Comparison of ENCODE assay signal across 8 mouse cellular contexts in genomic region chr4:24897351-24897750, GRCm38 (mm10). TPM values are rescaled to one million over a fixed set of nuclear protein-coding genes. Genes with fewer than 3 reads are reported as not detected.
A peak's percentile ranks its signal among the peaks of the same experiment; 100 is the strongest.
DNase-seq lines count a peak whose midpoint lies in the region; ATAC-seq lines count a peak whose summit lies in the region.

No protein-coding gene starts in this region.

- peaks cover 10% of the 10 kb centered on the region for H3K4me1 ChIP-seq in embryonic facial prominence, embryonic 15.5 days
- peaks cover 10% of the 10 kb centered on the region for H3K4me1 ChIP-seq in limb, embryonic 15.5 days
- H3K4me1 ChIP-seq in stomach, embryonic 15.5 days, result no peaks in the 10 kb centered on the region

- H3K36me3 ChIP-seq in embryonic facial prominence, embryonic 15.5 days, result 0 out of 2 replicates have a peak, but pooled peaks cover 5% of the 10 kb centered on the region
- H3K36me3 ChIP-seq in limb, embryonic 15.5 days, result peaks cover 9% of the 10 kb centered on the region; the same call in 1 of the 2 replicates
- no peaks in the 10 kb centered on the region for H3K36me3 ChIP-seq in stomach, embryonic 15.5 days

- WGBS in embryonic facial prominence, embryonic 15.5 days, result 20% methylated on average over 7 of the region's 7 CpGs
- 17% methylated on average over 7 of the region's 7 CpGs for whole genome bisulfite sequencing in limb, embryonic 15.5 days
- WGBS in stomach, embryonic 15.5 days, result 16% methylated on average over 7 of the region's 7 CpGs

- no peak overlapping the region for H3K9ac ChIP-seq in embryonic facial prominence, embryonic 15.5 days
- H3K9ac ChIP-seq in limb, embryonic 15.5 days, result no peak overlapping the region
- H3K9ac ChIP-seq in stomach, embryonic 15.5 days, result no peak overlapping the region; the same call in 1 of the 2 replicates

- H3K4me3 ChIP-seq in embryonic facial prominence, embryonic 15.5 days (replicated peaks), result peak overlapping the region; percentile 86
- H3K4me3 ChIP-seq in limb, embryonic 15.5 days, result peak overlapping the region; percentile 87
- H3K4me3 ChIP-seq in stomach, embryonic 15.5 days (replicated peaks), result peak overlapping the region; percentile 72

- H3K27ac ChIP-seq in embryonic facial prominence, embryonic 15.5 days (replicated peaks), result no peak overlapping the region
- no peak overlapping the region for H3K27ac ChIP-seq in limb, embryonic 15.5 days
- H3K27ac ChIP-seq in stomach, embryonic 15.5 days, result no peak overlapping the region

- no peak; the same call in 1 of the 2 replicates for ATAC-seq in embryonic facial prominence, embryonic 15.5 days (ENCODE audit: insufficient number of reproducible peaks, low FRiP score, low TSS enrichment, low read depth)
- no peak for ATAC-seq in limb, embryonic 15.5 days (ENCODE audit: insufficient number of reproducible peaks, low FRiP score, low TSS enrichment, low read depth)
- ATAC-seq in stomach, embryonic 15.5 days (ENCODE audit: insufficient read depth, low FRiP score, low read depth), result no peak

- H3K9me3 ChIP-seq in embryonic facial prominence, embryonic 15.5 days (replicated peaks), result no peaks in the 10 kb centered on the region
- no peaks in the 10 kb centered on the region for H3K9me3 ChIP-seq in limb, embryonic 15.5 days
- no peaks in the 10 kb centered on the region for H3K9me3 ChIP-seq in stomach, embryonic 15.5 days

- peak overlapping the region; percentile 81 for H3K4me2 ChIP-seq in embryonic facial prominence, embryonic 15.5 days (replicated peaks)
- peak overlapping the region; percentile 76 for H3K4me2 ChIP-seq in limb, embryonic 15.5 days
- H3K4me2 ChIP-seq in stomach, embryonic 15.5 days, result peak overlapping the region; percentile 88

- H3K27me3 ChIP-seq in embryonic facial prominence, embryonic 15.5 days, result no peaks in the 10 kb centered on the region
- no peaks in the 10 kb centered on the region for H3K27me3 ChIP-seq in limb, embryonic 15.5 days
- H3K27me3 ChIP-seq in stomach, embryonic 15.5 days (replicated peaks), result no peaks in the 10 kb centered on the region

- peak; percentile 3 for DNase-seq in embryo, embryonic 11 days
- no peak for DNase-seq in embryo, embryonic 10.5 days (ENCODE audit: low spot score)
- peak; percentile 47 for DNase-seq in 416B (ENCODE audit: low read depth)
- no peak for DNase-seq in cerebellum, adult 9-11 months
- DNase-seq in kidney, adult 8-10 months, result no peak

RNA-seq across cellular contexts. Expression of gene Ndufaf4, which starts 0.5 kb away (rescaled TPM):
- 38.8 and 40.6 TPM in 2 replicates for polyA plus RNA-seq in embryonic facial prominence, embryonic 15.5 days (2015; fragmentation: Nextera tagmentation; extraction: Ambion mirVana)
- 38.9 and 40.9 TPM in 2 replicates for polyA plus RNA-seq in limb, embryonic 15.5 days (2015; fragmentation: Nextera tagmentation; extraction: Ambion mirVana)
- 46.5 and 56.1 TPM in 2 replicates for polyA plus RNA-seq in stomach, embryonic 15.5 days (2015; fragmentation: Nextera tagmentation; extraction: Ambion mirVana)

RNA-seq across cellular contexts. Expression of gene Klhl32, which starts 46.4 kb away (rescaled TPM):
- 4.5 and 6.3 TPM in 2 replicates for polyA plus RNA-seq in embryonic facial prominence, embryonic 15.5 days (2015; fragmentation: Nextera tagmentation; extraction: Ambion mirVana)
- 3.8 and 3.9 TPM in 2 replicates for polyA plus RNA-seq in limb, embryonic 15.5 days (2015; fragmentation: Nextera tagmentation; extraction: Ambion mirVana)
- polyA plus RNA-seq in stomach, embryonic 15.5 days (2015; fragmentation: Nextera tagmentation; extraction: Ambion mirVana), result 4.4 and 4.5 TPM in 2 replicates

Comparison
In these comparisons a context has a peak if more than half of its experiments do, and no peak if none do; other contexts are left out.
1. DNase-seq: peak in embryo, embryonic 11 days (single experiment) and 416B (single experiment); none in embryo, embryonic 10.5 days (single experiment), cerebellum, adult 9-11 months (single experiment) and kidney, adult 8-10 months (0 of 2).
2. Peak in every context shown above with its lines, with median percentiles within 50 percentile points of each other: H3K4me2 ChIP-seq and H3K4me3 ChIP-seq.